Mouse (Mus musculus) MEL (cell line): ENCODE results near the gene Harbi1. TPM values are rescaled to one million over a fixed set of nuclear protein-coding genes. Genes with fewer than 3 reads are reported as not detected.

ENCODE experiments used
- DNase-seq: peaks from one replicate; pipeline ENCODE4 v3.0.0; 2011; ENCODE audit warnings: low read depth, low spot score
- H3K27ac ChIP-seq: 2 replicates; pipeline ENCODE4 v1.5.1; 2012; ENCODE audit warnings: low read depth, mild to moderate bottlenecking, control low read depth, low read length, moderate library complexity; ENCODE audit not compliant: control insufficient read depth
- H3K27me3 ChIP-seq, 2 experiments: fragments of 150-350 bp in 1 of 2; sonication (generic) in 1 of 2; 2 replicates each; pipeline ENCODE4 v1.6.1; 2012; ENCODE audit warnings: low read length in 2 of 2, mild to moderate bottlenecking in 2 of 2, improper control_type of control experiment in 1 of 2, moderate library complexity in 1 of 2; ENCODE audit not compliant: insufficient read depth in 2 of 2, control insufficient read depth in 1 of 2
- H3K36me3 ChIP-seq, 2 experiments: 2 replicates each; pipeline ENCODE4 v1.6.1; 2012 to 2014; ENCODE audit warnings: low read length in 2 of 2, improper control_type of control experiment in 1 of 2, inconsistent platforms in 1 of 2, mild to moderate bottlenecking in 1 of 2; ENCODE audit not compliant: insufficient read depth in 2 of 2, control insufficient read depth in 1 of 2
- H3K4me1 ChIP-seq, 2 experiments: fragments of 150-350 bp in 1 of 2; sonication (generic) in 1 of 2; 2 replicates each; pipeline ENCODE4 v1.6.1; 2012; ENCODE audit warnings: low read length in 2 of 2, improper control_type of control experiment in 1 of 2, mild to moderate bottlenecking in 1 of 2; ENCODE audit not compliant: insufficient read depth in 2 of 2, control insufficient read depth in 1 of 2
- H3K4me3 ChIP-seq, 2 experiments: fragments of 150-350 bp in 1 of 2; sonication (generic) in 1 of 2; 2 replicates each; pipeline ENCODE4 v1.5.1; 2012; ENCODE audit warnings: low read depth in 2 of 2, low read length in 2 of 2, mild to moderate bottlenecking in 2 of 2, moderate library complexity in 2 of 2, control low read depth in 1 of 2, improper control_type of control experiment in 1 of 2; ENCODE audit not compliant: control insufficient read depth in 1 of 2, insufficient read depth in 1 of 2
- H3K79me2 ChIP-seq: 2 replicates; pipeline ENCODE4 v1.6.1; 2012; ENCODE audit warnings: mild to moderate bottlenecking, low read length, moderate library complexity; ENCODE audit not compliant: control insufficient read depth, poor library complexity, insufficient read depth
- H3K9ac ChIP-seq: 2 replicates; pipeline ENCODE4 v1.6.1; 2012; ENCODE audit warnings: low read depth, mild to moderate bottlenecking, control low read depth, low read length, moderate library complexity; ENCODE audit not compliant: control insufficient read depth, poor library complexity, severe bottlenecking
- H3K9me3 ChIP-seq: fragments of 150-350 bp; sonication (generic); replicated peaks from 2 replicates; pipeline ENCODE4 v1.6.1; 2012; ENCODE audit warnings: mild to moderate bottlenecking, low read length, improper control_type of control experiment, moderate library complexity; ENCODE audit not compliant: insufficient read depth
- BHLHE40 ChIP-seq: IDR thresholded peaks from 2 replicates; pipeline ENCODE4 v1.6.1; 2012; ENCODE audit warnings: low read depth, mild to moderate bottlenecking, inconsistent platforms, low read length, improper control_type of control experiment, borderline replicate concordance
- CHD1 ChIP-seq: IDR thresholded peaks from 2 replicates; pipeline ENCODE4 v1.6.1; 2012; ENCODE audit warnings: low read depth, mild to moderate bottlenecking, inconsistent platforms, low read length, improper control_type of control experiment
- E2F4 ChIP-seq: IDR thresholded peaks from 2 replicates; pipeline ENCODE4 v1.6.1; 2011; ENCODE audit warnings: low read depth, low read length, improper control_type of control experiment, borderline replicate concordance
- ELF1 ChIP-seq: IDR thresholded peaks from 2 replicates; pipeline ENCODE4 v1.6.1; 2014; ENCODE audit warnings: low read depth, mild to moderate bottlenecking, inconsistent platforms, low read length, improper control_type of control experiment, moderate library complexity
- EP300 ChIP-seq, 2 experiments: IDR thresholded peaks; 2 replicates each; pipeline ENCODE4 v1.6.1; 2011; ENCODE audit warnings: improper control_type of control experiment in 2 of 2, low read length in 2 of 2, low read depth in 1 of 2, mild to moderate bottlenecking in 1 of 2
- ETS1 ChIP-seq: IDR thresholded peaks from 2 replicates; pipeline ENCODE4 v1.6.1; 2012; ENCODE audit warnings: low read depth, mild to moderate bottlenecking, inconsistent platforms, low read length, improper control_type of control experiment, moderate library complexity
- GATA1 ChIP-seq: IDR thresholded peaks from 2 replicates; pipeline ENCODE4 v1.6.1; 2011; ENCODE audit warnings: low read depth, low read length, improper control_type of control experiment
- HCFC1 ChIP-seq: IDR thresholded peaks from 2 replicates; pipeline ENCODE4 v1.6.1; 2012; ENCODE audit warnings: low read depth, mild to moderate bottlenecking, inconsistent platforms, low read length, improper control_type of control experiment, moderate library complexity
- JUND ChIP-seq: IDR thresholded peaks from 2 replicates; pipeline ENCODE4 v1.6.1; 2011; ENCODE audit warnings: low read depth, mild to moderate bottlenecking, improper control_type of control experiment, low read length
- KAT2A ChIP-seq: conservative IDR thresholded peaks from 2 replicates; pipeline ENCODE4 v1.6.1; 2012; ENCODE audit warnings: low read depth, low read length, improper control_type of control experiment, inconsistent platforms
- MAX ChIP-seq: IDR thresholded peaks from 2 replicates; pipeline ENCODE4 v1.6.1; 2011; ENCODE audit warnings: low read length, improper control_type of control experiment
- MAZ ChIP-seq: IDR thresholded peaks from 2 replicates; pipeline ENCODE4 v1.6.1; 2012; ENCODE audit warnings: low read depth, mild to moderate bottlenecking, inconsistent platforms, low read length, improper control_type of control experiment
- MEF2A ChIP-seq: IDR thresholded peaks from 2 replicates; pipeline ENCODE4 v1.6.1; 2014; ENCODE audit warnings: low read depth, mild to moderate bottlenecking, inconsistent platforms, low read length, improper control_type of control experiment; ENCODE audit not compliant: poor library complexity, insufficient replicate concordance, severe bottlenecking; ENCODE audit errors: extremely low read depth
- MXI1 ChIP-seq: IDR thresholded peaks from 2 replicates; pipeline ENCODE4 v1.6.1; 2011; ENCODE audit warnings: mild to moderate bottlenecking, low read depth, low read length, improper control_type of control experiment
- MYB ChIP-seq: IDR thresholded peaks from 2 replicates; pipeline ENCODE4 v1.6.1; 2011; ENCODE audit warnings: mild to moderate bottlenecking, low read depth, low read length, improper control_type of control experiment
- MYC ChIP-seq: IDR thresholded peaks from 2 replicates; pipeline ENCODE4 v1.6.1; 2011; ENCODE audit warnings: low read depth, mild to moderate bottlenecking, low read length, improper control_type of control experiment, moderate library complexity
- NELFE ChIP-seq: IDR thresholded peaks from 2 replicates; pipeline ENCODE4 v1.6.1; 2011; ENCODE audit warnings: low read depth, low read length, improper control_type of control experiment
- NRF1 ChIP-seq: IDR thresholded peaks from 2 replicates; pipeline ENCODE4 v1.6.1; 2014; ENCODE audit warnings: low read depth, mild to moderate bottlenecking, inconsistent platforms, low read length, improper control_type of control experiment, moderate library complexity; ENCODE audit not compliant: poor library complexity, insufficient read depth, severe bottlenecking
- POLR2A ChIP-seq, 2 experiments: IDR thresholded peaks; 2 replicates each; pipeline ENCODE4 v1.6.1; 2011 to 2012; ENCODE audit warnings: low read length in 2 of 2, mild to moderate bottlenecking in 2 of 2, control low read depth in 1 of 2, improper control_type of control experiment in 1 of 2, low read depth in 1 of 2, moderate library complexity in 1 of 2; ENCODE audit not compliant: control insufficient read depth in 1 of 2, insufficient read depth in 1 of 2, poor library complexity in 1 of 2
- POLR2AphosphoS2 ChIP-seq: IDR thresholded peaks from 2 replicates; pipeline ENCODE4 v1.6.1; 2011; ENCODE audit warnings: low read length, improper control_type of control experiment
- POLR2AphosphoS5 ChIP-seq: IDR thresholded peaks from 2 replicates; pipeline ENCODE4 v1.6.1; 2012; ENCODE audit warnings: low read depth, borderline replicate concordance, mild to moderate bottlenecking, inconsistent platforms, low read length, moderate library complexity, mixed read lengths
- RAD21 ChIP-seq: IDR thresholded peaks from 2 replicates; pipeline ENCODE4 v1.6.1; 2011; ENCODE audit warnings: mild to moderate bottlenecking, low read depth, low read length, improper control_type of control experiment
- RCOR1 ChIP-seq: IDR thresholded peaks from 2 replicates; pipeline ENCODE4 v1.6.1; 2012; ENCODE audit warnings: low read depth, mild to moderate bottlenecking, inconsistent platforms, low read length, improper control_type of control experiment
- SIN3A ChIP-seq: IDR thresholded peaks from 2 replicates; pipeline ENCODE4 v1.6.1; 2012; ENCODE audit warnings: low read length, improper control_type of control experiment, inconsistent platforms
- SMC3 ChIP-seq: IDR thresholded peaks from 2 replicates; pipeline ENCODE4 v1.6.1; 2011; ENCODE audit warnings: low read depth, low read length, improper control_type of control experiment
- TAL1 ChIP-seq: IDR thresholded peaks from 2 replicates; pipeline ENCODE4 v1.6.1; 2012; ENCODE audit warnings: mild to moderate bottlenecking, inconsistent platforms, low read length, moderate library complexity, mixed read lengths
- TBP ChIP-seq: IDR thresholded peaks from 2 replicates; pipeline ENCODE4 v1.8.0; 2011; ENCODE audit warnings: low read depth, low read length, improper control_type of control experiment
- TCF12 ChIP-seq: IDR thresholded peaks from 2 replicates; pipeline ENCODE4 v1.6.1; 2014; ENCODE audit warnings: low read depth, mild to moderate bottlenecking, inconsistent platforms, low read length, improper control_type of control experiment, moderate library complexity
- UBTF ChIP-seq: IDR thresholded peaks from 2 replicates; pipeline ENCODE4 v1.6.1; 2012; ENCODE audit warnings: low read depth, mild to moderate bottlenecking, inconsistent platforms, low read length, improper control_type of control experiment, moderate library complexity, borderline replicate concordance; ENCODE audit not compliant: insufficient read depth
- USF1 ChIP-seq: IDR thresholded peaks from 2 replicates; pipeline ENCODE4 v1.6.1; 2014; ENCODE audit warnings: low read depth, mild to moderate bottlenecking, inconsistent platforms, low read length, improper control_type of control experiment, moderate library complexity
- USF2 ChIP-seq, 2 experiments: IDR thresholded peaks; 2 replicates each; pipeline ENCODE4 v1.6.1; 2011 to 2012; ENCODE audit warnings: improper control_type of control experiment in 2 of 2, low read length in 2 of 2, borderline replicate concordance in 1 of 2, inconsistent platforms in 1 of 2, low read depth in 1 of 2, mild to moderate bottlenecking in 1 of 2; ENCODE audit not compliant: insufficient read depth in 1 of 2
- ZC3H11A ChIP-seq: IDR thresholded peaks from 2 replicates; pipeline ENCODE4 v1.6.1; 2012; ENCODE audit warnings: low read depth, mild to moderate bottlenecking, inconsistent platforms, low read length, improper control_type of control experiment
- ZKSCAN1 ChIP-seq: IDR thresholded peaks from 2 replicates; pipeline ENCODE4 v1.6.1; 2012; ENCODE audit warnings: low read depth, mild to moderate bottlenecking, inconsistent platforms, low read length, improper control_type of control experiment, moderate library complexity
- ZMIZ1 ChIP-seq: IDR thresholded peaks from 2 replicates; pipeline ENCODE4 v1.6.1; 2012; ENCODE audit warnings: low read depth, mild to moderate bottlenecking, inconsistent platforms, low read length, improper control_type of control experiment, moderate library complexity
- ZNF384 ChIP-seq: IDR thresholded peaks from 2 replicates; pipeline ENCODE4 v1.6.1; 2012; ENCODE audit warnings: low read depth, mild to moderate bottlenecking, inconsistent platforms, low read length, improper control_type of control experiment
- polyA plus RNA-seq, 2 experiments: library from polyadenylated mRNA; stranded (reverse) in 1 of 2; unstranded in 1 of 2; fragments of >175 nt in 1 of 2; fragments of >200 nt in 1 of 2; gene quantifications; 2 replicates each; pipeline versions ENCODE4 v1.2.1 to v1.2.4; 2012; ENCODE audit warnings: low replicate concordance in 2 of 2, low read depth in 1 of 2; ENCODE audit not compliant: insufficient read length in 2 of 2, insufficient read depth in 1 of 2, missing spikeins in 1 of 2
- total RNA-seq: library from RNA; depleted of rRNA; stranded (reverse); fragments of 300-350 nt; gene quantifications from 2 replicates; pipeline ENCODE4 v1.2.3, GENCODE M21; 2012

Gene Harbi1
- total and polyA plus RNA-seq, 3 experiments: 7.8 to 8.2 TPM; not detected in 1

GRCm38 (mm10) chr2:91729971-91730821 is 19.5 kb downstream of the Harbi1 start, which contains the start of gene Ambra1:
Gene Ambra1 (plus strand): TSS chr2:91730134.
- TF ChIP-seq E2F4: no peak
- peak; percentile 79 for TF ChIP-seq POLR2AphosphoS2
- no peak for TF ChIP-seq MYB
- TF ChIP-seq SIN3A: peak; percentile 99
- no peak for TF ChIP-seq USF2 (IDR thresholded peaks at IDR 0.05; ENCODE audit: borderline replicate concordance in 1 of 2, insufficient read depth in 1 of 2, low read depth in 1 of 2, low read length in 2 of 2)
- 0 out of 2 replicates have a peak, but pooled peaks have one; percentile 91 for TF ChIP-seq UBTF
- peak; percentile 88 for TF ChIP-seq TBP
- no peak; the same call in 1 of the 2 replicates for TF ChIP-seq KAT2A
- no peak; the same call in 1 of the 2 replicates for TF ChIP-seq ZNF384
- TF ChIP-seq BHLHE40: no peak
- peak; percentile 69 for TF ChIP-seq NELFE
- TF ChIP-seq EP300 (IDR thresholded peaks at IDR 0.05; ENCODE audit: low read depth in 1 of 2, low read length in 2 of 2): no peak
- no peak for TF ChIP-seq POLR2AphosphoS5
- peak; percentile 62; the same call in 1 of the 2 replicates for TF ChIP-seq ZMIZ1
- TF ChIP-seq MYC: peak; percentile 47; the same call in 1 of the 2 replicates
- peak; percentile 32 for TF ChIP-seq TCF12
- peak; percentile 93 for TF ChIP-seq HCFC1
- TF ChIP-seq ELF1: peak; percentile 82
- TF ChIP-seq JUND: no peak
- TF ChIP-seq SMC3: no peak
- TF ChIP-seq ZC3H11A: no peak
- TF ChIP-seq RCOR1: no peak; the same call in 1 of the 2 replicates
- TF ChIP-seq POLR2A (IDR thresholded peaks at IDR 0.05; ENCODE audit: control insufficient read depth in 1 of 2, insufficient read depth in 1 of 2, low read depth in 1 of 2, low read length in 2 of 2, poor library complexity in 1 of 2): peak; percentile 30 to 67; a peak in 1 of 4 replicates
- TF ChIP-seq MXI1: peak; percentile 84
- TF ChIP-seq GATA1: no peak
- TF ChIP-seq ZKSCAN1: no peak
- TF ChIP-seq NRF1: no peak; the same call in 1 of the 2 replicates
- TF ChIP-seq USF1: no peak
- TF ChIP-seq MAZ: peak; percentile 76; the same call in 1 of the 2 replicates
- TF ChIP-seq TAL1: no peak
- no peak for TF ChIP-seq MEF2A
- peak; percentile 61; the same call in 1 of the 2 replicates for TF ChIP-seq ETS1
- TF ChIP-seq RAD21: no peak
- peak; percentile 61; the same call in 1 of the 2 replicates for TF ChIP-seq MAX
- TF ChIP-seq CHD1: no peak
- peak within 1 kb of the TSS; percentile 92 to 98 for H3K4me3 ChIP-seq
- peak; percentile 95 for DNase-seq
- peak within 1 kb of the TSS; percentile 77 for H3K27ac ChIP-seq
- peaks cover 29% of the 10 kb centered on the region for H3K79me2 ChIP-seq
- peaks cover 7 to 13% of the 10 kb centered on the region in 2 experiments for H3K4me1 ChIP-seq
- peak within 1 kb of the TSS; percentile 94 for H3K9ac ChIP-seq
- H3K27me3 ChIP-seq: no peaks in the 10 kb centered on the region
- no peaks in the 10 kb centered on the region for H3K9me3 ChIP-seq
- H3K36me3 ChIP-seq: peaks cover 0 to 13% of the 10 kb centered on the region in 2 experiments; a peak in 1 of 4 replicates
